Mouse (Mus musculus) heart, embryonic 11.5 days (tissue): Measurements from ENCODE around the gene Mknk2. TPM values are rescaled to one million over a fixed set of nuclear protein-coding genes. Genes with fewer than 3 reads are reported as not detected.

ENCODE experiments used
- ATAC-seq: fragments of 200-750 bp; cut with Nextera tagmentation; replicated peaks from 2 replicates; pipeline ENCODE4 v1.8.0; 2017; ENCODE audit warnings: moderate library complexity; ENCODE audit not compliant: insufficient number of reproducible peaks, low FRiP score, low TSS enrichment
- H3K27ac ChIP-seq: fragments of 300-500 bp; sonication (generic); 2 replicates; pipeline ENCODE4 v1.5.1; 2014; ENCODE audit warnings: mild to moderate bottlenecking, low read depth, low read length
- H3K27me3 ChIP-seq: fragments of 300-500 bp; sonication (generic); 2 replicates; pipeline ENCODE4 v1.6.1; 2014; ENCODE audit warnings: mild to moderate bottlenecking, low read length, mixed read lengths; ENCODE audit not compliant: control insufficient read depth, insufficient read depth
- H3K36me3 ChIP-seq: fragments of 300-500 bp; sonication (generic); 2 replicates; pipeline ENCODE4 v1.6.1; 2014; ENCODE audit warnings: mild to moderate bottlenecking, low read length, moderate library complexity, mixed read lengths; ENCODE audit not compliant: control insufficient read depth, insufficient read depth
- H3K4me1 ChIP-seq: fragments of 300-500 bp; sonication (generic); 2 replicates; pipeline ENCODE4 v1.6.1; 2014; ENCODE audit warnings: low read length; ENCODE audit not compliant: control insufficient read depth, insufficient read depth
- H3K4me2 ChIP-seq: fragments of 300-500 bp; sonication (generic); 2 replicates; pipeline ENCODE4 v1.6.1; 2014; ENCODE audit warnings: mild to moderate bottlenecking, moderate library complexity
- H3K4me3 ChIP-seq: fragments of 300-500 bp; sonication (generic); 2 replicates; pipeline ENCODE4 v1.5.1; 2014; ENCODE audit warnings: low read depth, low read length
- H3K9ac ChIP-seq: fragments of 300-500 bp; sonication (generic); 2 replicates; pipeline ENCODE4 v1.6.1; 2014; ENCODE audit warnings: mild to moderate bottlenecking, low read depth, low read length, moderate library complexity
- H3K9me3 ChIP-seq: fragments of 300-500 bp; sonication (generic); replicated peaks from 2 replicates; pipeline ENCODE4 v1.6.1; 2016; ENCODE audit warnings: low read length; ENCODE audit not compliant: control insufficient read depth
- WGBS: fragments of 180-500 bp; shearing (Covaris S2); extraction: QIAGEN DNeasy Blood & Tissue Kit; methylation state at CpG from one replicate; pipeline ENCODE4 v1.1.7; 2014; ENCODE audit not compliant: insufficient replicate concordance; 5-methylcytosine and 5-hydroxymethylcytosine counted together
- polyA plus RNA-seq: library from polyadenylated mRNA; unstranded; fragments of >200 nt; fragmentation: Nextera tagmentation; extraction: Ambion mirVana; gene quantifications from 2 replicates; pipeline ENCODE4 v1.2.1, GENCODE M21; 2014

Mknk2 gene
- polyA plus RNA-seq, 1 experiment from 2014 or later, result 62.1 TPM

DNA sequence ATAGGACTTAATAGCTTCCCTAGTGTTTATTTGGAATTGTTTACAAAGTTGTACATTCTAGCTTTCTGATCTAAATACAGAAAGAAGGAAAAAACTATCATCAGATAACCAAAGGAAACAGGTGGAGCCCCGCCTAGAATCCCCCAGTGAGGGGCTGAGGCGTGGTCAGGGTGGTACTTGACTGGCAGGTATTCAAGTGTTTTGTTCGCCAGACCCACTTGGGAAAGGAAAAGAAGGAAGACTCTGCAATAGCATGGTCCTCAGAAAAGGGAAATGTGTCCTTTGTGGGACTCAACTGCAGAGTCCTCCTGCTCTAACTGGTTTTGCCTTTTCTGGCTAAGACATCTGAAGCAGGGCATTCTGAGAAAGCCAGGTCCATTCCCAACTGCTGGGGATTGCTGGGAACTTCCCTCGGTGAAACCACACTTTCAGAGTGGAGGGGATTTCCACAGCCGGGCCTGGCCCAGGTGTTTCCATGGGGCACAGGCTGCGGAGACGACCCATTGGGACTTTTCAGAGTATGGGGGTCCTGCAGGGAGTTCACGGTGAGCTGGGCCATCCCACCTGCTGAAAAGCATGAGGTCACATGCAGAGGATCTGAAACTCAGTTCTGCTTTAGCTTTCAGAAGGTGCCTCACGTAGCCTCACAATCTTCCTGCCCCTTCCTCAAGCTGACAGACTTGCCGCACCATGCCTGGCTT is 18.0 kb upstream of the Mknk2 start:
- H3K4me1 ChIP-seq, result peaks cover 41% of the 10 kb centered on the region
- no peaks in the 10 kb centered on the region for H3K9me3 ChIP-seq
- H3K27me3 ChIP-seq, result no peaks in the 10 kb centered on the region
- no peak overlapping the region; the same call in 1 of the 2 replicates for H3K27ac ChIP-seq
- no peak for ATAC-seq
- 0 out of 2 replicates have a peak overlapping the region, but pooled peaks have one; percentile 10 for H3K9ac ChIP-seq
- no peak overlapping the region for H3K4me2 ChIP-seq
- peaks cover 6% of the 10 kb centered on the region; the same call in 1 of the 2 replicates for H3K36me3 ChIP-seq
- 67% methylated on average over 10 of the region's 10 CpGs for WGBS
- H3K4me3 ChIP-seq, result no peak overlapping the region

DNA sequence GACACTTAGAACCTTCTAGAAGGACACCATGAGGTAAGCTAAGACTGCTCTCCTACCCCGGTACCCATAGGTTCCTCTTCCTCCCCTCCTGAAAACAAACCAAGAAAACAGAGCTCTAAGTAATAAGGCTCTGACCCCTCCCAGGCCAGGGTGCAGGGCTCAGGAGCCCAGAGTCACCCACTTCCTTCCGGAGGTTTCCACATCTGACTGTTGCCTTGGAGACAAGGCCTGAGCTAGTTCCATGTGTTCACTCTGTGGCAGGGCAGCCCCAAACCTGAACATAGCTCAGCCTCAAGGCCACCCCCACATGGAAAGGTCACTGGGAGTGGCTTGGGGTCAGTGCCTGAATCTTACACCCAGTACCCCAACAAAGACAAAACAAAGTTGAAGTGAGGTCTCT is 17.3 kb upstream of the Mknk2 start:
- Histone ChIP-seq H3K4me2 (no peak overlapping the region), H3K4me1 (peaks cover 35% of the 10 kb centered on the region)

DNA sequence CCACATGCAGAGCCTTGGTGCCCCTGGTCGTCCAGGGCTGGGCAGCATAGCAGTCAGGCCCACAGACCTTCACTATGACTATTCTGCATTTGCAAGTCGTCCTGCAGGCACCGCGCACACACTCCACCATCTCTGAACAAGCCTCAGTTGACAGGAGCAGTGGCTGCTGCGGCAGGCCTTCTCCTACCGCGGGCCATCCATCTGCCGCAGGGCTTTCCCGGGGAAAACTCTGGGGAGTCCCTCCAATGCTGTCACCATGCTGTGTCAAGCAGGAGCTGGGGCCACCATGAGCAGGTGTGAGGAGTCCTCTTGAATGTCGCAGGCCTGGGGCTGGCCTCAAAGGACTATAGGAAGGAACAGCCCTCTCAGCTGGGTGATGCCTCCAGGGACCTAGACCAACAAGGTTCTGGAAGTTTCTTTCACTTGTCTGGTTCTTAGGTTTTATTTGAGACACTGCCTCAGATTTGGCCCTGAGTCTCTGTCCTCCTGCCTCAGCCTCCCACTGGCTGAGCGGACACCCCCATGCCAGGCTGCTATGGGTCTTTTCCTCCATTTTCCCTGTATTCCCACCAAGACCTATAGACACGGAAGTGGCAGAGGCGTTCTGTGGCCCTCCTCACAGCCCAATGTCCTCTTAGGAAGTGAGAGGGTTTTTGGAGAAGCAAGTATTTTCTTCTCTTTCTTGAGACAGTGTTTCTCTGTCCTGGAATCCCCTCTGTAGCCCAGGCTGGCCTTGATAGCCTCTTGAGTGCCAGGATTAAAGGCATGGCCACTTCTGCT is 16.4 kb upstream of the Mknk2 start:
- no peak overlapping the region; the same call in 1 of the 2 replicates for H3K9ac ChIP-seq
- no peak overlapping the region for H3K4me3 ChIP-seq
- peaks cover 31% of the 10 kb centered on the region for H3K4me1 ChIP-seq
- ATAC-seq, result no peak
- WGBS, result 89% methylated on average over 13 of the region's 13 CpGs
- H3K4me2 ChIP-seq, result no peak overlapping the region
- peaks cover 16% of the 10 kb centered on the region for H3K36me3 ChIP-seq
- H3K27ac ChIP-seq, result no peak overlapping the region
- H3K27me3 ChIP-seq, result no peaks in the 10 kb centered on the region
- no peaks in the 10 kb centered on the region for H3K9me3 ChIP-seq

More for the DNA sequence above, 17.3 kb upstream of the Mknk2 start:
- Histone ChIP-seq H3K4me3 (no peak overlapping the region), H3K27ac (no peak overlapping the region), H3K27me3 (no peaks in the 10 kb centered on the region), H3K9ac (peak overlapping the region; percentile 16; the same call in 1 of the 2 replicates), H3K9me3 (no peaks in the 10 kb centered on the region), H3K36me3 (peaks cover 10% of the 10 kb centered on the region; the same call in 1 of the 2 replicates)
- ATAC-seq, result no peak
- 67% methylated on average over 2 of the region's 2 CpGs for WGBS

DNA sequence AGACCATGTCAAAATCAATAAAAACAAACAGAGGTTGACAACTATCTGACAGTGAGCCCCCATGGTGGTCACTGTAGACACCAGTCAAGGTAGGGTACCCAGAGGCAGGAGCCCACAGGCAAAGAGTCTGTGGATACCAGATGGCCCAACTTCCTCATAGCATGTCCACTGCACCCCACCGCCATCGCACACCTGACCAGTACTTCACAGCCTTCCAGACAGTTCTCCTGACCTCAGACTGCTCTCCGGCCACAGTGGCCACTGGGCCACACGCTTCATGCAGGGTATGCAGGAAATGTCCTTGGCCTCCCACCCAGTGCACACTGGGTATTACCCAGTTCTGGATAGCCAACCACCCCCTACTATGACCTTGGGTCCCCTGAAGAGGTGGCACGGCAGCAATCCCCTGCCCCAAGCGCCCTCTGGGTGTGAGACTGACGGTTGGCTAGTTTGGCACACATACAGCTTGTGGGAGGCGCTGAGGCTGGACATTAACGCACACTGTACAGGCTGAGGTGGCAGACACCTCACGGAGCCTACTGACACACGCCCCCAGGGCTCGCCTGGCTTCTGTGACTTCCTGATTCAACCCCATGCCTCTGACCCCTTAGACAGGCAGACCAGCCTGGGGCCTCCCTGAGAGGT is 15.6 kb upstream of the Mknk2 start:
- Histone ChIP-seq H3K9me3 (no peaks in the 10 kb centered on the region), H3K4me1 (peaks cover 26% of the 10 kb centered on the region), H3K27ac (no peak overlapping the region), H3K4me2 (peak overlapping the region; percentile 2; the same call in 1 of the 2 replicates), H3K4me3 (no peak overlapping the region), H3K9ac (no peak overlapping the region; the same call in 1 of the 2 replicates), H3K36me3 (peaks cover 18% of the 10 kb centered on the region), H3K27me3 (no peaks in the 10 kb centered on the region)
- 89% methylated on average over 12 of the region's 12 CpGs for WGBS
- ATAC-seq, result no peak

DNA sequence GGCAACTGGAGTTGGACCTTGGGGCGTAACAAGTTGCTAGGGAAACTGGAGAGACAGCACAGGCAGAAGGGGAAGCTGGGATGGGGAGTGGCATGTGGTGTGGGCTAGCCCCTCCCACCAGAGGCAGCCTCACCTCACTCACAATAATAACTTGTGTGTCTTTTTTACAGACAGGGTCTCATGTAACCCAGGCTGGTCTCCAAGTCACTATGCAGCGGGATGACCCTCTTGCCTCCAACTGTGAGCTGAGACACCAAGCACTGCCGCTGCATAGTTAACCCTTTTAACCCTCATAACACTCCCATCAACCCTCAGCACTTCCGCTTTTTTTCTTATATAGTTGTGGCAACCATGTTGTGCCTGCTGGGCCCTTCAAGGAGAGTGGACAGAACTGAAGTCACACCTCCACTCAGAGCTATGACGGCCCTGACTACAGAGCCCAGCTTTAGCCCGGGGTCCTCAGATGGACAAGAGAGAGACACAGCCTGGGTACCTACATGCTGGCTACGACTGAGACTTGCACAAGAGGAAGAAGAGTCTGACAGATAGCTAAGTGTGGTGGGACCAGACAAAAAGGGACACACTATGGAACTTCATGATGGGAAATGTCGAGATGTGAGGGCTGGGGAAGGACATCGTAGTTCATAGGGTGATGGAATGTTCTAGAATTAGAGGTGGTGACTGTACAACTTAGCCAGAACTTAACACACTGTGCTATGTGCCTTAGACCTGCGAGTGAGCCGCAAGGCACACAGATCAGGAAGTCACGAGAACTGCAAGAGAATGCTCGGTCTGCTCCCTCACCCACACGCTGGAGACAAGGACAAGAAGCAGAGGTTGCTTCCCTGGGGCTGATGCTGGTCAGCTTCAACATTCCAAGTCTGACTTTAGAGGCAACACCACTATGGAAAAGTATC is 14.6 kb upstream of the Mknk2 start:
- H3K4me2 ChIP-seq, result no peak overlapping the region
- 73% methylated on average over 14 of the region's 14 CpGs for WGBS

DNA sequence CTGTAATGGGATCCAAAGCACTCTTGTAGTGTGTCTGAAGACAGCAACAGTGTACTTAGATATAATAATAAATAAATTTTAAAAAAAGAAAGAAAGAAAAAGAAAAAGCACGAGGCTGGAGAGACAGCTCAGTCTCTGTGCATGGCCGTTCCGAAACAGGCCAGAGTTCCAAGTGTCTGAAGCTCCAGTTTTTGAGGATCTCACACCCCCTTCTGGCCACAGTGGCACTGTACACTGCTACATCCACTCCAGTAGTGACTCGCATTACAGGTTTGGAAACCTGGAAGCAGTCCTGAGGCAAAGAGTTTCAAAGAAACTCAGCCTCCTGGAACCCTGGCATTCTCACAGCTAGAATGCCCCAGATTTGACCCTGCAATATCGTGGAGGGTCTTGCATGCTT is 9.9 kb upstream of the Mknk2 start:
- ATAC-seq, result no peak
- H3K27me3 ChIP-seq, result no peaks in the 10 kb centered on the region
- no peaks in the 10 kb centered on the region for H3K9me3 ChIP-seq
- H3K36me3 ChIP-seq, result peaks cover 20% of the 10 kb centered on the region
- H3K4me3 ChIP-seq, result no peak overlapping the region
- H3K4me1 ChIP-seq, result no peaks in the 10 kb centered on the region
- WGBS, result 47% methylated on average over 5 of the region's 5 CpGs
- H3K27ac ChIP-seq, result no peak overlapping the region
- no peak overlapping the region for H3K9ac ChIP-seq
- no peak overlapping the region for H3K4me2 ChIP-seq

More for the DNA sequence above, 14.6 kb upstream of the Mknk2 start:
- Histone ChIP-seq H3K4me3 (no peak overlapping the region), H3K9me3 (no peaks in the 10 kb centered on the region), H3K36me3 (peaks cover 18% of the 10 kb centered on the region), H3K4me1 (peaks cover 22% of the 10 kb centered on the region), H3K27me3 (no peaks in the 10 kb centered on the region), H3K9ac (peak overlapping the region; percentile 39; the same call in 1 of the 2 replicates), H3K27ac (no peak overlapping the region)
- no peak for ATAC-seq

DNA sequence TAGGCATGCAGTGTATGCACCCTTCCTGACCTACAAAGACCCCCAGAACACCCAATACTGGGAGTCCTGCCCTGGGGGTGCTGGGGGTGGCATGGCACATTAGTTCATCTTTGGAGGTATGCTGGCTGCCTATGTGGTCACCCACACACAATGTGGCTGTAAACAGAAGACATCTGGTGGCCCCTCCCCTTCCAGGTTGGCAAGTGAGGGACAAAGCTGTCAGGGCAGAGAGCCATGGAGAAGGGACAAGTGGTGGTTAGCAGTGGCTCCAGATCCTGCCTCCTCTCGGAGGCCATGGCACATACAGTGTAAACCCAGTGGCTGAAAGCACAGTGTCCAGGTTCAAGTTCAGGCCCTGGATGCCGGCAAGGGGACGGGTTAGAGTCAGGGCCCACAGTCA is 8.7 kb upstream of the Mknk2 start:
- WGBS, result 92% methylated on average over 3 of the region's 3 CpGs
- peaks cover 20% of the 10 kb centered on the region for H3K36me3 ChIP-seq

DNA sequence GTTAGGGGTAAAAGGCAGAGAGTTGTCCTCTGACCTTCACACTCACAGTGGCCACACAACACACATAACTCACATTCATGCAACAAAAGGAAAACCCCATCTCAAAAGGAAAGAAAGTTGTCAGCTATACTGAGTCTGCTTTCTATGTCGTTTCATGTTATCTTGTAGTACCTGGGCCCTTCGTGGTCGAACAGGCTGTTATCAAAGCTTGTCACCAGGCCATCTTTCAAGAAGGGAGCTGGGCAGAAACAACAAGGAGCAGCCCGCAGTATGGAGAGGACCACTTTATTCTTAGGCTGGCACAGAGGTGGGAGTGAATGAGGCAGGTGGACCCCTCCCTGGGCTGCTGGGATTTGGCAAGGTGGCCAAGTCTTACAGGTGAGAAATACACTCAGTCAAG is 7.1 kb upstream of the Mknk2 start:
- Histone ChIP-seq H3K4me1 (peaks cover 1% of the 10 kb centered on the region), H3K27me3 (no peaks in the 10 kb centered on the region), H3K9ac (no peak overlapping the region), H3K27ac (peak overlapping the region; percentile 60; the same call in 1 of the 2 replicates), H3K36me3 (peaks cover 14% of the 10 kb centered on the region), H3K9me3 (no peaks in the 10 kb centered on the region), H3K4me2 (no peak overlapping the region), H3K4me3 (no peak overlapping the region)
- ATAC-seq, result no peak
- 40% methylated on average over 4 of the region's 4 CpGs for WGBS

More for the DNA sequence above, 8.7 kb upstream of the Mknk2 start:
- Histone ChIP-seq H3K9me3 (no peaks in the 10 kb centered on the region), H3K4me1 (no peaks in the 10 kb centered on the region), H3K4me3 (no peak overlapping the region), H3K27ac (no peak overlapping the region), H3K27me3 (no peaks in the 10 kb centered on the region), H3K9ac (no peak overlapping the region), H3K4me2 (no peak overlapping the region)
- no peak for ATAC-seq
